Mouse (Mus musculus) midbrain, embryonic 16.5 days (tissue): Measurements from ENCODE around the gene Cebpzos. TPM values are rescaled to one million over a fixed set of nuclear protein-coding genes. Genes with fewer than 3 reads are reported as not detected.

Experiments
- ATAC-seq: fragments of 200-750 bp; cut with Nextera tagmentation; 2 replicates; pipeline ENCODE4 v1.8.0; 2017; ENCODE audit warnings: moderate TSS enrichment
- H3K27ac ChIP-seq: fragments of 300-500 bp; sonication (generic); 2 replicates; pipeline ENCODE4 v1.5.1; 2014; ENCODE audit warnings: mild to moderate bottlenecking, low read length, mixed read lengths
- H3K27me3 ChIP-seq: fragments of 300-500 bp; sonication (generic); 2 replicates; pipeline ENCODE4 v1.6.1; 2014; ENCODE audit warnings: low read depth, low read length, mixed read lengths; ENCODE audit not compliant: control insufficient read depth, insufficient read depth
- H3K36me3 ChIP-seq: fragments of 300-500 bp; sonication (generic); 2 replicates; pipeline ENCODE4 v1.6.1; 2014; ENCODE audit warnings: mild to moderate bottlenecking, low read length, moderate library complexity, mixed read lengths; ENCODE audit not compliant: control insufficient read depth, insufficient read depth
- H3K4me1 ChIP-seq: fragments of 300-500 bp; sonication (generic); 2 replicates; pipeline ENCODE4 v1.6.1; 2014; ENCODE audit warnings: mild to moderate bottlenecking, low read length, mixed read lengths; ENCODE audit not compliant: control insufficient read depth, insufficient read depth
- H3K4me2 ChIP-seq: fragments of 300-500 bp; sonication (generic); 2 replicates; pipeline ENCODE4 v1.6.1; 2014; ENCODE audit warnings: mild to moderate bottlenecking, low read length, mixed read lengths
- H3K4me3 ChIP-seq: fragments of 300-500 bp; sonication (generic); 2 replicates; pipeline ENCODE4 v1.5.1; 2014; ENCODE audit warnings: low read depth, mild to moderate bottlenecking, low read length, moderate library complexity, mixed read lengths
- H3K9ac ChIP-seq: fragments of 300-500 bp; sonication (generic); 2 replicates; pipeline ENCODE4 v1.6.1; 2014; ENCODE audit warnings: low read depth, low read length, mixed read lengths
- H3K9me3 ChIP-seq: fragments of 300-500 bp; sonication (generic); replicated peaks from 2 replicates; pipeline ENCODE4 v1.6.1; 2014; ENCODE audit warnings: mild to moderate bottlenecking, low read length, mixed read lengths; ENCODE audit not compliant: control insufficient read depth, poor library complexity, severe bottlenecking
- WGBS: fragments of 180-500 bp; shearing (Covaris S2); extraction: QIAGEN DNeasy Blood & Tissue Kit; methylation state at CpG from one replicate; pipeline ENCODE4 v1.1.7; 2014; 5-methylcytosine and 5-hydroxymethylcytosine counted together
- polyA plus RNA-seq: library from polyadenylated mRNA; unstranded; fragments of >200 nt; fragmentation: Nextera tagmentation; extraction: Ambion mirVana; gene quantifications from 2 replicates; pipeline ENCODE4 v1.2.1, GENCODE M21; 2015

Cebpzos gene
- polyA plus RNA-seq, 1 experiment from 2014 or later = 105 TPM

- H3K36me3 ChIP-seq = no peaks in the 10 kb centered on the region
- no peak for ATAC-seq
- H3K27me3 ChIP-seq = no peaks in the 10 kb centered on the region
- no peak overlapping the region for H3K4me2 ChIP-seq
- WGBS = 84% methylated on average over 7 of the region's 7 CpGs
- H3K4me1 ChIP-seq = no peaks in the 10 kb centered on the region
- H3K9ac ChIP-seq = no peak overlapping the region
- no peaks in the 10 kb centered on the region for H3K9me3 ChIP-seq
- H3K4me3 ChIP-seq = no peak overlapping the region
- H3K27ac ChIP-seq = no peak overlapping the region
These were observed 21.3 kb upstream of the Cebpzos start for GRCm38 (mm10) chr17:78894991-78895390.

GRCm38 (mm10) chr17:78895394-78895793 lies 20.9 kb upstream of the Cebpzos start:
- peak overlapping the region; percentile 28; the same call in 1 of the 2 replicates for H3K4me2 ChIP-seq
- no peaks in the 10 kb centered on the region for H3K9me3 ChIP-seq
- H3K9ac ChIP-seq = no peak overlapping the region

DNA sequence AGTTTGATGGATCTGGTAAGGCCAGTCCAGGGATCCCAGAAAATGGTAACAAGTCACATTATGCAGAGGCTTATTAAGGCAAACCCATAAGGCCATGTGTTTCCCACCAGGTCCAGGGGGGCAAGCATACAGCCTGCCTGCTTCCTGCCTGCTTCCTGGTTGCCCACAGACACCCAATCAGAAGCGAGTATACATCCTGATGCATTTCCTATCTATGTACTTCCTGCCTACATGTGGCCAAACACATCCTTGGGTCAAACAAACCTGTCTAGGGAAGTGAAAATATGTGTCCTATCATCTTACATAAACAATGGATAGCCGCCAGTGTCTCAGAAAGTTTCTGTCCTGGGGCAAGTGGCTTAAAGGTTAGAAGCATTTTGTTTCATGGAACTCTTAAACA lies 13.1 kb upstream of the Cebpzos start:
- no peaks in the 10 kb centered on the region for H3K27me3 ChIP-seq
- no peaks in the 10 kb centered on the region for H3K9me3 ChIP-seq
- no peaks in the 10 kb centered on the region for H3K4me1 ChIP-seq
- H3K4me2 ChIP-seq = no peak overlapping the region
- no peak overlapping the region for H3K27ac ChIP-seq
- no peak overlapping the region for H3K4me3 ChIP-seq
- H3K9ac ChIP-seq = no peak overlapping the region
- ATAC-seq = no peak
- WGBS = 85% methylated on average over 2 of the region's 2 CpGs
- H3K36me3 ChIP-seq = no peaks in the 10 kb centered on the region

More at GRCm38 (mm10) chr17:78895394-78895793, 20.9 kb upstream of the Cebpzos start:
- Histone ChIP-seq H3K4me1 (no peaks in the 10 kb centered on the region), H3K27me3 (no peaks in the 10 kb centered on the region), H3K36me3 (no peaks in the 10 kb centered on the region), H3K27ac (no peak overlapping the region), H3K4me3 (no peak overlapping the region)
- 34% methylated on average over 8 of the region's 8 CpGs for WGBS
- no peak for ATAC-seq

- H3K4me2 ChIP-seq = no peak within 1 kb of the TSS
- no peaks in the 10 kb centered on the region for H3K36me3 ChIP-seq
- H3K4me3 ChIP-seq = no peak within 1 kb of the TSS
- no peaks in the 10 kb centered on the region for H3K9me3 ChIP-seq
- no peak within 1 kb of the TSS for H3K9ac ChIP-seq
- no peak for ATAC-seq
- no peaks in the 10 kb centered on the region for H3K27me3 ChIP-seq
- no peaks in the 10 kb centered on the region for H3K4me1 ChIP-seq
- 89% methylated on average over 5 of the region's 5 CpGs for WGBS
- no peak within 1 kb of the TSS for H3K27ac ChIP-seq
These were observed 9.4 kb upstream of the Cebpzos start, which contains the start of gene Sult6b1 for GRCm38 (mm10) chr17:78906892-78907291. Gene Sult6b1, minus strand, starts transcription at chr17:78906992.

DNA sequence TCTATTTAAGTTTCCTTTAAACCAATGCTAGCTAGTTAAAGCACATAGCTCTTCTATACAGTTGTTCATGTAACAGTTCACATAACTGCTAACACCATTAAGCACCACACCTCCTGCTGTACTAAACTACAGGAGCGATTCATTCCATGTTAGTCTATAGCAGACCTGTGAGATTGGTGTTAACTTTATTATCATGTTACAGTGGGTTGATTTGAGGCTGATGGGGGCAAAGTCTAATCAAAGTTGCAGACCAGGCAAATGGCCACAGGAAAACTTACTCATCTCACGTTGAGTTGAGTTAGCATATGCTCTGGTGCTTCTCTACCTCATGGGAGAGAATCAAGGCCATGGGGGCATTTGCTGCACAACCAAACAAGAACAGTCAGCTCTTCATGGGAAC lies 6.9 kb upstream of the Cebpzos start:
- H3K9me3 ChIP-seq = no peaks in the 10 kb centered on the region
- H3K27ac ChIP-seq = no peak overlapping the region
- ATAC-seq = no peak
- no peak overlapping the region for H3K4me2 ChIP-seq
- WGBS = 86% methylated on average over 2 of the region's 2 CpGs
- no peaks in the 10 kb centered on the region for H3K36me3 ChIP-seq
- H3K27me3 ChIP-seq = no peaks in the 10 kb centered on the region
- H3K4me3 ChIP-seq = no peak overlapping the region
- H3K4me1 ChIP-seq = no peaks in the 10 kb centered on the region
- H3K9ac ChIP-seq = no peak overlapping the region

GRCm38 (mm10) chr17:78912861-78913281 lies 3.4 kb upstream of the Cebpzos start:
- ATAC-seq = peak; percentile 56
- Histone ChIP-seq H3K9ac (0 out of 2 replicates have a peak overlapping the region, but pooled peaks have one; percentile 43), H3K4me2 (peak overlapping the region; percentile 47), H3K4me1 (peaks cover 13% of the 10 kb centered on the region), H3K4me3 (peak overlapping the region; percentile 38), H3K27me3 (no peaks in the 10 kb centered on the region), H3K9me3 (no peaks in the 10 kb centered on the region), H3K27ac (no peak overlapping the region), H3K36me3 (no peaks in the 10 kb centered on the region)
- WGBS = 29% methylated on average over 6 of the region's 6 CpGs

DNA sequence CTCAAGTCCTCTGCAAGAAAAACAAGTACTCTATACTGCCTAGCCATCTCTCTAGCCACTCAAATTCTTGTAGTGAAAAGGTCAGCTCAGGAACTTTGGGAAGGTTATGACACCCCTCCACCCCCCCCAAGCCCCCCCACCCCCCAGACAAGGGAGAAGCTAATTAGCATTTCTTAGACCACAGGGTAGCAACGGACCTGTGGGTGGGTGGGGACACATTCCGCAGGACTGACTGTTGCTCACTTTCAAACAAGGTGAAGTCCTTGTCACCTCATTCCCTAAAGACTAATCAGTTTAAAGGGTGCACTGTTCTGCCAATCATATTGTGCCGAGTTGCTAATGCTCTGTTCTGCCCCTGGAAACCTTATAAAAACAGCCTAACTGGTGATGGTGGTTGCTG lies 2.4 kb upstream of the Cebpzos start:
- Histone ChIP-seq H3K27me3 (no peaks in the 10 kb centered on the region), H3K9me3 (no peaks in the 10 kb centered on the region), H3K36me3 (no peaks in the 10 kb centered on the region), H3K9ac (no peak overlapping the region), H3K27ac (no peak overlapping the region), H3K4me1 (peaks cover 13% of the 10 kb centered on the region), H3K4me3 (no peak overlapping the region), H3K4me2 (no peak overlapping the region)
- no peak for ATAC-seq
- 79% methylated on average over 3 of the region's 3 CpGs for WGBS

- WGBS = 52% methylated on average over 6 of the region's 6 CpGs
- Histone ChIP-seq H3K4me2 (peak overlapping the region; percentile 88), H3K4me1 (peaks cover 13% of the 10 kb centered on the region), H3K9ac (peak overlapping the region; percentile 85), H3K36me3 (peaks cover 5% of the 10 kb centered on the region), H3K27me3 (no peaks in the 10 kb centered on the region), H3K9me3 (no peaks in the 10 kb centered on the region), H3K27ac (peak overlapping the region; percentile 88), H3K4me3 (peak overlapping the region; percentile 75)
- peak; percentile 44 for ATAC-seq
These were observed 528 bp upstream of the Cebpzos start for GRCm38 (mm10) chr17:78915772-78916171.

GRCm38 (mm10) chr17:78916899-78917298 lies 599 bp downstream of the Cebpzos start:
- no peaks in the 10 kb centered on the region for H3K9me3 ChIP-seq
- 4% methylated on average over 11 of the region's 11 CpGs for whole genome bisulfite sequencing
- H3K27ac ChIP-seq = peak overlapping the region; percentile 88
- ATAC-seq = peak; percentile 16
- peak overlapping the region; percentile 75 for H3K4me3 ChIP-seq
- peak overlapping the region; percentile 88 for H3K4me2 ChIP-seq
- peaks cover 13% of the 10 kb centered on the region for H3K4me1 ChIP-seq
- H3K9ac ChIP-seq = peak overlapping the region; percentile 85
- H3K27me3 ChIP-seq = no peaks in the 10 kb centered on the region
- H3K36me3 ChIP-seq = peaks cover 15% of the 10 kb centered on the region
